Mouse (Mus musculus): ENCODE measurements around the gene Pnkd.

DNA sequence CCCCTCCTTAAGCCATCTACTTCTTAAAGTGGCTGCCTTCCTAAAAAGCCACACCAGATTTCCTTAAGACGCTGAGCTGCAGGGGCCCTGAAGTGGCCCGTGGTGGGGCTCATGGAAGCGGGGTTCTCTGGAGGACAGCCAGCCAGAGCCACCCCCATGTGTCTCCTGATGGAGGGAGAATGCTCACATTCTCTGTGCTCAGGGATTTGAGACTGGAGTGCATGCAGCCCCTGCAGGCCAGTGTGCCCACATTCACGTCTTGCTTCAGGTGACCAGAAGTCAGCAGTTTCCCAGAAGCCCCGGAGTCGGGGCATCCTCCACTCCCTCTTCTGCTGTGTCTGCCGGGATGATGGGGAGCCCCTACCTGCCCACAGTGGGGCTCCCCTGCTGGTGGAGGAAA lies 108.3 kb downstream of the Pnkd start:
- TF ChIP-seq CTCF (IDR thresholded peaks at IDR 0.05; ENCODE audit: control insufficient read depth, insufficient read depth, low read length) (no peak), POLR2A (IDR thresholded peaks at IDR 0.05; ENCODE audit: borderline replicate concordance, control insufficient read depth, low read depth, low read length) (no peak)
